Mouse (Mus musculus) lung, embryonic 14.5 days (tissue): ENCODE results near the gene Hmcn2. TPM values are rescaled to one million over a fixed set of nuclear protein-coding genes. Genes with fewer than 3 reads are reported as not detected.

Experiments used
- ATAC-seq: fragments of 200-750 bp; cut with Nextera tagmentation; 2 replicates; pipeline ENCODE4 v1.8.0; 2017; ENCODE audit warnings: mild to moderate bottlenecking, moderate TSS enrichment, moderate library complexity; ENCODE audit not compliant: insufficient read depth
- DNase-seq: peaks from one replicate; pipeline ENCODE4 v3.0.0-alpha.2; 2015
- H3K27ac ChIP-seq: fragments of 300-500 bp; sonication (generic); 2 replicates; pipeline ENCODE4 v1.5.1; 2014; ENCODE audit warnings: low read depth, mild to moderate bottlenecking, moderate library complexity
- H3K27me3 ChIP-seq: fragments of 300-500 bp; sonication (generic); 2 replicates; pipeline ENCODE4 v1.6.1; 2014; ENCODE audit warnings: low read length, control low read depth; ENCODE audit not compliant: insufficient read depth
- H3K36me3 ChIP-seq: fragments of 300-500 bp; sonication (generic); 2 replicates; pipeline ENCODE4 v1.6.1; 2014; ENCODE audit warnings: control low read depth; ENCODE audit not compliant: insufficient read depth
- H3K4me1 ChIP-seq: fragments of 300-500 bp; sonication (generic); 2 replicates; pipeline ENCODE4 v1.6.1; 2014; ENCODE audit warnings: antibody characterized with exemption, control low read depth; ENCODE audit not compliant: insufficient read depth
- H3K4me2 ChIP-seq: fragments of 300-500 bp; sonication (generic); 2 replicates; pipeline ENCODE4 v1.6.1; 2014; ENCODE audit warnings: mild to moderate bottlenecking
- H3K4me3 ChIP-seq: fragments of 300-500 bp; sonication (generic); 2 replicates; pipeline ENCODE4 v1.5.1; 2014; ENCODE audit warnings: low read depth, low read length
- H3K9ac ChIP-seq: fragments of 300-500 bp; sonication (generic); 2 replicates; pipeline ENCODE4 v1.6.1; 2014
- H3K9me3 ChIP-seq: fragments of 300-500 bp; sonication (generic); 2 replicates; pipeline ENCODE4 v1.6.1; 2016; ENCODE audit warnings: low read depth, low read length, control low read depth
- CTCF ChIP-seq: IDR thresholded peaks from 2 replicates; pipeline ENCODE4 v1.5.1; 2016; ENCODE audit warnings: antibody characterized with exemption, low read depth
- WGBS: fragments of 180-500 bp; shearing (Covaris S2); extraction: QIAGEN DNeasy Blood & Tissue Kit; methylation state at CpG from one replicate; pipeline ENCODE4 v1.1.7; 2014; 5-methylcytosine and 5-hydroxymethylcytosine counted together
- polyA plus RNA-seq: library from polyadenylated mRNA; unstranded; fragments of >200 nt; fragmentation: Nextera tagmentation; extraction: Ambion mirVana; gene quantifications from 2 replicates; pipeline ENCODE4 v1.2.1, GENCODE M21; 2014

Hmcn2 gene
- polyA plus RNA-seq, 1 experiment from 2014 or later, result 1.3 TPM

DNA sequence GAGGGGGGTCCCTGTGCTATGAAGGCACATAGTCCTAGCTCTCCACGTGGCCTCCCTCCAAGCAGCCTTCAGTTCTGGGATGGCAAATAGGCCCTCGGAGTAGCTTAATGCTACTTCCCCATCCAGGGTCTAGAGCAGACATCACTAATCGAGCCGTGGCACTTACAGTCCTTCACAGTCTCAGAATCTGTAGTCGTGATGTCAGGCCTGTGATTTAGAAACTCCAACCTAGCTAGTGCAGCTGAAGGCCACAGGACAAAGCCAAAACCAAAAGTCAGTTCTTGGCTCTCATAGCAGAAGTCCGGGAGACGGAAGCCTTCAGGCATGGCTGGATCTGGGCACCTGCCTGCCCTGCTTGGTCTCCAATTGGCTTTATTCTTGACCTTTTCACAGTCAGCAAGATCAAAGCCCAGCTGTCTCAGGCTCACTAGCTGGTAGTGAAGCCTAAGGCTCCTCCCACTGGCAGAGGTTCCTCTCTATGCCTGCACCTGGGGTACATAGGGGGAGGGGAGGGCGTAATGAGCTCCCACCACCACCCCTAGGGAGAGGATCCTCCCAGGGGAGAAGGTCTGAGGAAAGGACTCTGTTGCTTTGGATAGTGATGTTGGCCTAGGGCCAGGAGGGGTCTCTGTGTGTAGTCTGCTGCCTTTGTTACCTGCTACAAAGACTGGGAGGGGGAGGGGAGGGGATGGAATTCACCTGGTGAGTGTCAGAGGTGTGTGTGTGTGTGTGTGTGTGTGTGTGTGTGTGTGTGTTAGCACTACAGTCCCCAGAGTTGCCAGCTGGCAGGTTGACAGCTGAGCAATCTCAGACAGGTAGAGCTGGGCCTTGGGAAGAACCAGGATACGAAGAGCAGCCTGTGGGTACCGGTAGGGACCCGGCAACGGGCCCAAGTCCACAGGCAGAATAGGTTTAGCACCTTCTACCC lies 163.3 kb downstream of the Hmcn2 start:
- Histone ChIP-seq H3K27me3 (no peaks in the 10 kb centered on the region), H3K36me3 (no peaks in the 10 kb centered on the region), H3K4me3 (no peak overlapping the region), H3K27ac (no peak overlapping the region), H3K4me1 (no peaks in the 10 kb centered on the region), H3K4me2 (no peak overlapping the region), H3K9me3 (no peaks in the 10 kb centered on the region), H3K9ac (no peak overlapping the region)
- TF ChIP-seq CTCF, result no peak
- DNase-seq (no peak), ATAC-seq (no peak)
- 67% methylated on average over 12 of the region's 12 CpGs for WGBS

DNA sequence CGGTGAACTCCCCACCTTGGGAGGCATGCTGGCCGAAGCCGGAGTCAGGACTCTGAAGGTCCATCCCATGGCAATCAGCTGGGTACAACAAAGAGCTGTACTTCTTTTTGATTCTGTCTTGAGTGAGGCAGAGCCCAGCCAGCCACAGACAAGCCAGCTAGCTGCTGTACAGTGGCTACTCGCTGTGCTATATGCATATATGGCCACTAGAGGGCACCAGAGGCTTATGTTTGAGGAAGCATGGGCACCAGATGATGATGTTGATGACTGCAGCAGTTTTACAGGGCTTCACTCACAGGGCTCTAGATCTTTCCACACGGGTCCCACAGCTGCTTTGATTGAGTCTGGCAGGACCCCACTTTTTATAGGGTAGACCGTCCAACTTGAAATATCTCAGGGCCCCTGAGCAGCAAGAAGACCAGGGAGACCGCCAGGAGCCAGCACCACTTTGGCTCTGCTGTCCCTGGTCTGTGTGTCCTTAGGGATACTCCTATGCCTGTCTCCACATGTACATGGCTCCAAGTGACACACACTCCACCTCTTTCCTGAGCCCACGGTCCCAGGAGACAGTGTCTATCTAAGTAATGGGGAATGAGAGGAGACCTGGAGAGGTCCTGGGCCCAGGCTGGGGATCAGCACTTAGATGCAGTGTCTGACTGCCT lies 168.8 kb downstream of the Hmcn2 start:
- Histone ChIP-seq H3K4me1 (no peaks in the 10 kb centered on the region), H3K27me3 (no peaks in the 10 kb centered on the region), H3K4me3 (no peak overlapping the region), H3K9me3 (no peaks in the 10 kb centered on the region), H3K4me2 (no peak overlapping the region), H3K9ac (no peak overlapping the region; the same call in 1 of the 2 replicates), H3K36me3 (no peaks in the 10 kb centered on the region), H3K27ac (no peak overlapping the region)
- 29% methylated on average over 8 of the region's 8 CpGs for WGBS
- peak; percentile 99 for TF ChIP-seq CTCF
- DNase-seq (peak; percentile 97), ATAC-seq (peak; percentile 78)

DNA sequence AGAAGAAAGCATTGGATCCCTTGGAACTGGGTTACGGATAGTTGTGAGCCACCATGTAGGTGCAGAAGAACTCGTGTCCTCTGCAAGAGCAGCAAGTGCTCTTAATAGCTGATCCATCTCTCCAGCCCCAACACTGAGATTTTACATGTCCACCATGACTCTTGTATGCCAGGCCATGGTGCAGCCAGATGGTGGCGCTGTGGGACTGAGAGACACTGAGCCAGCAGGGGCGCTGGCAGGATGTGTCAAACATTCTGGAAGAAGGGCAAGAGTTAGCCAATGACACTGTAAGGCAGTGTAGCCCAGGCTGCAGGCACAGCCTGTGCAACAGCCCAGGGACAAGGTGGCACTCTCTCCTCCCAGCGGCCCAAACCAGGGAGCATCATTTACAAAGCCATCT lies 170.0 kb downstream of the Hmcn2 start:
- H3K4me3 ChIP-seq, result no peak overlapping the region
- no peak overlapping the region for H3K9ac ChIP-seq
- no peaks in the 10 kb centered on the region for H3K9me3 ChIP-seq
- WGBS, result 30% methylated on average over 5 of the region's 5 CpGs
- no peaks in the 10 kb centered on the region for H3K36me3 ChIP-seq
- no peak overlapping the region for H3K27ac ChIP-seq
- no peak overlapping the region for H3K4me2 ChIP-seq
- DNase-seq, result peak; percentile 86
- H3K27me3 ChIP-seq, result no peaks in the 10 kb centered on the region
- no peak for ATAC-seq
- H3K4me1 ChIP-seq, result no peaks in the 10 kb centered on the region
- TF ChIP-seq CTCF, result peak; percentile 95

DNA sequence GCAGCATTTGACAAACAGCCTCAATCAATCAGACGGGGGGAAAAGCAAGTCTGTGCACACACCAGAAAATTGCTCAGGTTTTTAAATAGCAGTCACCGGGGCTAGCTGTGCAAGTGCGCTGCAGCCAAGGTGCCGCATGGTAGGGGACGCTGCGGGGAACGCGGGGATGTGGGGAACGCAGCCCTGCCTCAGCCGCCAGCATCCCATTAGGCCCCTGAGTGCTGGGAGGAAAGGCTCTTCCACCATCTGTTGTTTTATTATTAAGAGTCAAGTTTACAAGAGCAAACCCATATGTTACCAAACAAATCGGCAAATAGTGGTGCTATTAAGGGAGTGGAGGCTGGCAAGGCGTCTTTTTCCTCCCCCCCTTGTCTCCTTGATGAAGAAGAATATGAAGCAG lies 175.0 kb downstream of the Hmcn2 start:
- H3K27me3 ChIP-seq, result no peaks in the 10 kb centered on the region
- H3K4me2 ChIP-seq, result no peak overlapping the region
- H3K36me3 ChIP-seq, result no peaks in the 10 kb centered on the region
- DNase-seq, result no peak
- WGBS, result 51% methylated on average over 12 of the region's 12 CpGs
- no peak for ATAC-seq
- H3K4me1 ChIP-seq, result no peaks in the 10 kb centered on the region
- H3K9ac ChIP-seq, result no peak overlapping the region
- no peak overlapping the region for H3K27ac ChIP-seq
- H3K9me3 ChIP-seq, result no peaks in the 10 kb centered on the region
- TF ChIP-seq CTCF, result no peak
- no peak overlapping the region for H3K4me3 ChIP-seq

DNA sequence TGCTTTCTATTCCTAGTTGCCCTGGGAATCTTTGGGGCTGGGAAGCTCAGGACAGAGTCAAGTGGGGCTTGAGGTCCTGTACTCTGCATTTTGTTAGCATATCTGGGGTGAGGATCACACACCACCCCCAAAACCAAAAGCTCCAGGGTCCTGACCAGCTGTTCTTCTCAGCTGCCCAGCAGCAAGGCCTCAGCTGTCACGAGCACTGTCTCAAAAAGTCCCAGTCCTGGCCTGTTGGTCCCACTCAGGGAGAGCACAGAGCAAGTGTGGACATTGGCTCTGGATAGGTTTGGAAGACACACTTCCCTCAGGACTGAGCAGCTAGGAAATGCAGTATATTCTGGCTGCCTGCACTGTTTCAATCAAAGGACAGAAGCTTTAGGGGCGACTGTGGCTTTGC lies 176.3 kb downstream of the Hmcn2 start:
- no peak overlapping the region for H3K9ac ChIP-seq
- no peak for DNase-seq
- H3K27ac ChIP-seq, result no peak overlapping the region
- H3K4me3 ChIP-seq, result no peak overlapping the region
- no peaks in the 10 kb centered on the region for H3K9me3 ChIP-seq
- 75% methylated on average over 2 of the region's 2 CpGs for WGBS
- no peaks in the 10 kb centered on the region for H3K36me3 ChIP-seq
- no peak overlapping the region for H3K4me2 ChIP-seq
- no peaks in the 10 kb centered on the region for H3K4me1 ChIP-seq
- ATAC-seq, result no peak
- no peaks in the 10 kb centered on the region for H3K27me3 ChIP-seq
- TF ChIP-seq CTCF, result no peak

DNA sequence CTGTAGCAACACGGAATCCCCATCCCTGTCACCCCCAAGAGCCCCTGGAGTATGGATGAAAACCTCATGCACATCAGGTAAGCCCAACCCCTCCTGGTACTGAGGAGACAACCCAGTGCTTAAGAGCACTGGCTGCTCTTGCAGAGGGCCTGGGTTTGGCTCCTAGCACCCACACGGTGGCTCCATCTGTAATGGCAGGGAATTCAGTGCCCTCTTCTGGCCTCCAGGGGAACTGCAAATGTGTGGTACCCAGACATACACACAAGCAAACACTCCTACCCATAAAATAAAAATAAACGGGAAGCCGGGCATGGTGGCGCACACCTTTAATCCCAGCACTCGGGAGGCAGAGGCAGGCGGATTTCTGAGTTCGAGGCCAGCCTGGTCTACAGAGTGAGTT lies 178.1 kb downstream of the Hmcn2 start:
- no peaks in the 10 kb centered on the region for H3K36me3 ChIP-seq

DNA sequence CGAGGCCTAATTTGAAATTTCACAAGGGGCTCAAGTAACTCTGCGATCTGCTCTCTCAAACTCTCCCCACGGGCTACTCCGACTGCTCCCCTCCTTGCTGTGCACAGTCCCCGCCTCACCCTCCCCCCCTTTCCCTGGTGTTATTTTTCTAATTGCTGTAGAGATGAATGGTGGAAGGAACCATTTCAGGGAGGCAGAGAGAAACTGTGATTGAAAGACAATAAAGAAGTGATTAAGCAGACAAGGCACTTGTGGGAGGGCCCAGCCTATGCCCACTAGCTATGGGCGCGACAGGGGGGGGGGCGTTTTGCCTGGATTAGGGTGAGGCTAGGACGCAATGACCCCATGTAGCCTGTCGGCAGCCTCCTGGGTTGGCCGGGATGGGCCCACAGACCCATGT lies 179.0 kb downstream of the Hmcn2 start:
- Histone ChIP-seq H3K9ac (no peak overlapping the region), H3K4me3 (no peak overlapping the region)
- WGBS, result 71% methylated on average over 11 of the region's 11 CpGs

More for the DNA sequence above, 178.1 kb downstream of the Hmcn2 start:
- WGBS, result 89% methylated on average over 8 of the region's 8 CpGs
- H3K4me3 ChIP-seq, result no peak overlapping the region
- H3K27me3 ChIP-seq, result no peaks in the 10 kb centered on the region
- H3K4me1 ChIP-seq, result no peaks in the 10 kb centered on the region
- H3K27ac ChIP-seq, result no peak overlapping the region
- ATAC-seq (no peak), DNase-seq (no peak)
- no peak overlapping the region for H3K4me2 ChIP-seq
- TF ChIP-seq CTCF, result peak; percentile 33; the same call in 1 of the 2 replicates
- no peaks in the 10 kb centered on the region for H3K9me3 ChIP-seq
- no peak overlapping the region for H3K9ac ChIP-seq

More for the DNA sequence above, 179.0 kb downstream of the Hmcn2 start:
- no peak overlapping the region for H3K4me2 ChIP-seq
- no peaks in the 10 kb centered on the region for H3K27me3 ChIP-seq
- ATAC-seq (no peak), DNase-seq (no peak)
- H3K4me1 ChIP-seq, result no peaks in the 10 kb centered on the region
- H3K36me3 ChIP-seq, result no peaks in the 10 kb centered on the region
- no peak overlapping the region for H3K27ac ChIP-seq
- TF ChIP-seq CTCF, result no peak
- H3K9me3 ChIP-seq, result no peaks in the 10 kb centered on the region
